Mouse (Mus musculus) hindbrain, postnatal 0 days (tissue): ENCODE measurements around the gene Zdhhc1. TPM values are rescaled to one million over a fixed set of nuclear protein-coding genes. Genes with fewer than 3 reads are reported as not detected.

Experiments
- ATAC-seq: fragments of 200-750 bp; cut with Nextera tagmentation; 2 replicates; pipeline ENCODE4 v1.8.0; 2017; ENCODE audit warnings: mild to moderate bottlenecking, moderate TSS enrichment, moderate library complexity
- DNase-seq: peaks from one replicate; pipeline ENCODE4 v3.0.0-alpha.2; 2015; ENCODE audit warnings: low spot score
- H3K27ac ChIP-seq: fragments of 300-500 bp; sonication (generic); 2 replicates; pipeline ENCODE4 v1.5.1; 2014; ENCODE audit warnings: mild to moderate bottlenecking
- H3K27me3 ChIP-seq: fragments of 300-500 bp; sonication (generic); 2 replicates; pipeline ENCODE4 v1.6.1; 2014; ENCODE audit warnings: low read length, mixed read lengths; ENCODE audit not compliant: insufficient read depth
- H3K36me3 ChIP-seq: fragments of 300-500 bp; sonication (generic); 2 replicates; pipeline ENCODE4 v1.6.1; 2014; ENCODE audit warnings: low read length, mixed read lengths; ENCODE audit not compliant: insufficient read depth
- H3K4me1 ChIP-seq: fragments of 300-500 bp; sonication (generic); 2 replicates; pipeline ENCODE4 v1.6.1; 2014; ENCODE audit warnings: antibody characterized with exemption, low read length, mixed read lengths; ENCODE audit not compliant: insufficient read depth
- H3K4me2 ChIP-seq: fragments of 300-500 bp; sonication (generic); 2 replicates; pipeline ENCODE4 v1.6.1; 2014; ENCODE audit warnings: low read depth, mild to moderate bottlenecking, low read length, moderate library complexity, mixed read lengths
- H3K4me3 ChIP-seq: fragments of 300-500 bp; sonication (generic); 2 replicates; pipeline ENCODE4 v1.5.1; 2014; ENCODE audit warnings: low read length
- H3K9ac ChIP-seq: fragments of 300-500 bp; sonication (generic); replicated peaks from 2 replicates; pipeline ENCODE4 v1.6.1; 2014; ENCODE audit warnings: mild to moderate bottlenecking, low read length, moderate library complexity, mixed read lengths
- H3K9me3 ChIP-seq: fragments of 300-500 bp; sonication (generic); 2 replicates; pipeline ENCODE4 v1.6.1; 2016; ENCODE audit warnings: low read length, mixed read lengths
- CTCF ChIP-seq: IDR thresholded peaks from 2 replicates; pipeline ENCODE4 v1.5.1; 2016; ENCODE audit warnings: antibody characterized with exemption, control low read depth, low read depth
- WGBS: fragments of 180-500 bp; shearing (Covaris S2); extraction: QIAGEN DNeasy Blood & Tissue Kit; methylation state at CpG from one replicate; pipeline ENCODE4 v1.1.7; 2014; 5-methylcytosine and 5-hydroxymethylcytosine counted together
- polyA plus RNA-seq: library from polyadenylated mRNA; unstranded; fragments of >200 nt; fragmentation: Nextera tagmentation; extraction: Ambion mirVana; gene quantifications from 2 replicates; pipeline ENCODE4 v1.2.1, GENCODE M21; 2015
- total RNA-seq: library from RNA; depleted of rRNA; stranded (reverse); fragments of >200 nt; gene quantifications from 2 replicates; pipeline ENCODE4 v1.2.3, GENCODE M21; 2014

The Zdhhc1 gene
- total and polyA plus RNA-seq, 2 experiments from 2014 or later = 31.3 to 54.2 TPM

- H3K4me3 ChIP-seq = no peak overlapping the region
- 28% methylated on average over 17 of the region's 17 CpGs for WGBS
- peaks cover 10% of the 10 kb centered on the region; the same call in 1 of the 2 replicates for H3K36me3 ChIP-seq
- peak overlapping the region; percentile 1; the same call in 1 of the 2 replicates for H3K27ac ChIP-seq
- DNase-seq (peak; percentile 73), ATAC-seq (no peak)
- peak; percentile 20 for TF ChIP-seq CTCF
- no peak overlapping the region for H3K4me2 ChIP-seq
- H3K27me3 ChIP-seq = no peaks in the 10 kb centered on the region
- no peaks in the 10 kb centered on the region for H3K9me3 ChIP-seq
- H3K4me1 ChIP-seq = peaks cover 38% of the 10 kb centered on the region
- 0 out of 2 replicates have a peak overlapping the region, but pooled peaks have one; percentile 21 for H3K9ac ChIP-seq
These were observed 22.7 kb downstream of the Zdhhc1 start for GRCm38 (mm10) chr8:105473816-105474606.

GRCm38 (mm10) chr8:105472983-105473382 is 23.7 kb downstream of the Zdhhc1 start:
- no peak overlapping the region for H3K4me2 ChIP-seq
- H3K9me3 ChIP-seq = no peaks in the 10 kb centered on the region
- peaks cover 41% of the 10 kb centered on the region for H3K4me1 ChIP-seq
- no peak overlapping the region for H3K9ac ChIP-seq
- ATAC-seq (no peak), DNase-seq (no peak)
- no peak overlapping the region for H3K27ac ChIP-seq
- H3K27me3 ChIP-seq = no peaks in the 10 kb centered on the region
- no peak overlapping the region for H3K4me3 ChIP-seq
- TF ChIP-seq CTCF = no peak
- 70% methylated on average over 9 of the region's 9 CpGs for WGBS
- H3K36me3 ChIP-seq = peaks cover 10% of the 10 kb centered on the region; the same call in 1 of the 2 replicates

GRCm38 (mm10) chr8:105472414-105472932 is 24.2 kb downstream of the Zdhhc1 start:
- DNase-seq (no peak), ATAC-seq (no peak)
- Histone ChIP-seq H3K27me3 (no peaks in the 10 kb centered on the region), H3K4me3 (no peak overlapping the region), H3K4me1 (peaks cover 42% of the 10 kb centered on the region), H3K36me3 (peaks cover 10% of the 10 kb centered on the region; the same call in 1 of the 2 replicates), H3K9ac (no peak overlapping the region), H3K4me2 (no peak overlapping the region), H3K27ac (no peak overlapping the region), H3K9me3 (no peaks in the 10 kb centered on the region)
- WGBS = 46% methylated on average over 23 of the region's 23 CpGs
- no peak for TF ChIP-seq CTCF

DNA sequence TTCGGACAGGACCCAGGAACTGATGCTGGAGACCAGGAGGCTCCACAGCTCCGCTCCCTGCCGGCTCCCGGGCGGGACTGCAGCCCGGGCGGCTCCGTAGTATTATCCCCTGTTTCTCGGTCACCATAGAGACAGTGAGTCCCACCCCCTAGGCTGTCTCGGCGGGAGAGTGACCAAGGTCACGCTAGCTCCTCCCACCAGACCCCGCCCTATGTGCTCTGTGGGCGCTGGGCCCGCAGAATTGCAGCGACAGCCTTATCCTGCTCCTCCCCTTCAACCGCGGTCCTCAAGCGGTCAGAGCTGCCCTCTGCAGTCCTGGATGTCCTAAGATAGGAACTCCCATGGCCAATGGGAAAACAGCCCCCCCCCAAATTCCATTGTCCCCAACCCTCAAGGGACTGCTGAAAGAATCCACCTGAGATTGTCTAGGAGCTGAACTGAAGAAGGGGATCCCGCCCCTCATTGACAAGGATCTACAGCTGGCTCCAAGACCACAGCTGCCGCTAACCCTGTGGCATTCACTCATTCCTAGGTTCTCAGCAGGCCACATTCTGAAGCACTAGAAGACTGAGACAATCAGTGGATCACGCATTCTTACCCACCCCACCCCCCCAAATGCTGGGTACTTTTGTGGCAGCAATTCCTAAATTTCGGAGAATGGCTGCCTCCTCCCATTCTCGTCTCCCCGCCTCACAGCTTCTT is 25.2 kb downstream of the Zdhhc1 start, which contains the start of gene Tppp3:
Gene Tppp3, minus strand, starts transcription at position 213 of the 702 bp plus-strand sequence.
- H3K9ac ChIP-seq = peak within 1 kb of the TSS; percentile 47
- DNase-seq (peak; percentile 94), ATAC-seq (peak; percentile 90)
- peak; percentile 72 for TF ChIP-seq CTCF
- peak within 1 kb of the TSS; percentile 81 for H3K27ac ChIP-seq
- no peaks in the 10 kb centered on the region for H3K9me3 ChIP-seq
- peak within 1 kb of the TSS; percentile 35 for H3K4me3 ChIP-seq
- H3K27me3 ChIP-seq = no peaks in the 10 kb centered on the region
- peaks cover 46% of the 10 kb centered on the region for H3K4me1 ChIP-seq
- 6% methylated on average over 25 of the region's 25 CpGs for WGBS
- peaks cover 10% of the 10 kb centered on the region; the same call in 1 of the 2 replicates for H3K36me3 ChIP-seq
- H3K4me2 ChIP-seq = peak within 1 kb of the TSS; percentile 67

GRCm38 (mm10) chr8:105470681-105471313 is 25.9 kb downstream of the Zdhhc1 start:
- Histone ChIP-seq H3K9me3 (no peaks in the 10 kb centered on the region), H3K4me1 (peaks cover 50% of the 10 kb centered on the region), H3K4me2 (peak overlapping the region; percentile 67), H3K27ac (peak overlapping the region; percentile 81), H3K27me3 (no peaks in the 10 kb centered on the region), H3K36me3 (0 out of 2 replicates have a peak, but pooled peaks cover 7% of the 10 kb centered on the region), H3K4me3 (peak overlapping the region; percentile 35), H3K9ac (peak overlapping the region; percentile 47)
- peak; percentile 78; the same call in 1 of the 2 replicates for ATAC-seq
- 16% methylated on average over 11 of the region's 11 CpGs for WGBS
- TF ChIP-seq CTCF = no peak
- no peak for DNase-seq

DNA sequence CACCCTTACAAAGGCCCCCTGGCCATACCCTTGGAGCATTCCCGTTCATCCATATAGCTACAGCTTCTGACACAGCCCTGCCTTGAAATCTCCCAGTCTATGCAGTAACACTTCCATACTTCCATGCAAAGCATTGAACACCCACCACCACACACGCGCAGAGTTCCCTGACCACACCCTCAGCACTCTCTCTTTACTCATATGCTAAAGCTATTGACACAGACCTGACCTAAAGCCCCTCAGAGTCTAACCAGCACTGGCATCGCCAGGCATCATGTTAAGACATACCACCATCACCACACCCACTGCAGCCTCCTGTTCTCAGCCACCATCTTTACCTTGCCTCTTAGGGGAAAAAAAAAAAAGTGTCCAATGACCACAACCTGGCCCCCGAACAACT is 26.4 kb downstream of the Zdhhc1 start:
- Histone ChIP-seq H3K4me3 (peak overlapping the region; percentile 35), H3K9ac (peak overlapping the region; percentile 47), H3K36me3 (0 out of 2 replicates have a peak, but pooled peaks cover 3% of the 10 kb centered on the region), H3K27ac (peak overlapping the region; percentile 81), H3K9me3 (no peaks in the 10 kb centered on the region), H3K4me1 (peaks cover 48% of the 10 kb centered on the region), H3K27me3 (no peaks in the 10 kb centered on the region), H3K4me2 (peak overlapping the region; percentile 67)
- DNase-seq (no peak), ATAC-seq (no peak)
- no peak for TF ChIP-seq CTCF
- WGBS = 49% methylated on average over 5 of the region's 5 CpGs
